Comparison of ENCODE assay signal across 22 mouse cellular contexts in genomic region chr19:4699821-4700220, GRCm38 (mm10). TPM values are rescaled to one million over a fixed set of nuclear protein-coding genes. Genes with fewer than 3 reads are reported as not detected.
DNase-seq lines count a peak whose midpoint lies in the region; ATAC-seq and TF ChIP-seq lines count a peak whose summit lies in the region.
"Had no signal": no experiment of that assay in that cellular context is flagged by ENCODE, and none has a peak within 500 bp of the region (broad histone marks: within the 10 kb centered on the region; RNA-seq: fewer than 3 reads in every experiment).

No protein-coding gene starts in this region.

- WGBS in midbrain, embryonic 11.5 days: 80% methylated on average over 5 of the region's 5 CpGs
- 86% methylated on average over 5 of the region's 5 CpGs for WGBS in midbrain, embryonic 15.5 days

- no peak for TF ChIP-seq CTCF in layer of hippocampus, adult 2 months (conservative IDR thresholded peaks at IDR 0.05)

- peak overlapping the region; percentile 97; the same call in 1 of the 2 replicates for H3K27ac ChIP-seq in layer of hippocampus, adult 2 months
- H3K27ac ChIP-seq in midbrain, embryonic 11.5 days (ENCODE audit: low read depth, low read length): no peak overlapping the region
- H3K27ac ChIP-seq in midbrain, embryonic 15.5 days: no peak overlapping the region
- H3K27ac ChIP-seq: embryonic facial prominence, embryonic 13.5 days; embryonic facial prominence, embryonic 15.5 days; forebrain, embryonic 10.5 days; forebrain, embryonic 12.5 days had no signal

- H3K4me1 ChIP-seq in midbrain, embryonic 11.5 days (ENCODE audit: control insufficient read depth, insufficient read depth, low read length): peaks cover 13% of the 10 kb centered on the region; the same call in 1 of the 2 replicates
- H3K4me1 ChIP-seq in midbrain, embryonic 15.5 days: peaks cover 11% of the 10 kb centered on the region

- no peak overlapping the region for H3K9ac ChIP-seq in midbrain, embryonic 11.5 days (ENCODE audit: low read length)
- no peak overlapping the region for H3K9ac ChIP-seq in midbrain, embryonic 15.5 days
- H3K9ac ChIP-seq: embryonic facial prominence, embryonic 13.5 days; embryonic facial prominence, embryonic 15.5 days; forebrain, embryonic 12.5 days had no signal

- ATAC-seq in cerebellum, adult (ENCODE audit: insufficient number of reproducible peaks, low FRiP score, low TSS enrichment): no peak
- ATAC-seq in midbrain, embryonic 11.5 days (ENCODE audit: low FRiP score): no peak
- no peak for ATAC-seq in midbrain, embryonic 15.5 days (replicated peaks)
- ATAC-seq: forebrain, embryonic 14.5 days; forebrain, embryonic 16.5 days had no signal

- H3K4me3 ChIP-seq in layer of hippocampus, adult 2 months: no peak overlapping the region
- no peak overlapping the region for H3K4me3 ChIP-seq in midbrain, embryonic 11.5 days (ENCODE audit: low read depth, low read length)
- no peak overlapping the region for H3K4me3 ChIP-seq in midbrain, embryonic 15.5 days
- H3K4me3 ChIP-seq: embryonic facial prominence, embryonic 13.5 days; embryonic facial prominence, embryonic 15.5 days; erythroblast, embryonic 14.5 days; forebrain, embryonic 10.5 days; forebrain, embryonic 12.5 days had no signal

- H3K9me3 ChIP-seq in midbrain, embryonic 11.5 days (ENCODE audit: control insufficient read depth, low read length): no peaks in the 10 kb centered on the region
- H3K9me3 ChIP-seq in midbrain, embryonic 15.5 days: no peaks in the 10 kb centered on the region
- H3K9me3 ChIP-seq: embryonic facial prominence, embryonic 13.5 days; embryonic facial prominence, embryonic 15.5 days; forebrain, embryonic 12.5 days had no signal

- no peak overlapping the region for H3K4me2 ChIP-seq in midbrain, embryonic 11.5 days
- H3K4me2 ChIP-seq in midbrain, embryonic 15.5 days: no peak overlapping the region
- H3K4me2 ChIP-seq: embryonic facial prominence, embryonic 13.5 days; forebrain, embryonic 12.5 days had no signal

- H3K27me3 ChIP-seq in midbrain, embryonic 11.5 days (ENCODE audit: control insufficient read depth, insufficient read depth, low read length): peaks cover 30% of the 10 kb centered on the region
- H3K27me3 ChIP-seq in midbrain, embryonic 15.5 days (replicated peaks): 0 out of 2 replicates have a peak, but pooled peaks cover 10% of the 10 kb centered on the region

- H3K36me3 ChIP-seq in midbrain, embryonic 11.5 days (ENCODE audit: control insufficient read depth, insufficient read depth, low read length): no peaks in the 10 kb centered on the region
- H3K36me3 ChIP-seq in midbrain, embryonic 15.5 days (replicated peaks): no peaks in the 10 kb centered on the region
- H3K36me3 ChIP-seq: embryonic facial prominence, embryonic 13.5 days; embryonic facial prominence, embryonic 15.5 days; forebrain, embryonic 10.5 days; forebrain, embryonic 12.5 days had no signal

- peak; percentile 34 for DNase-seq in cerebellum, adult 9-10 months
- DNase-seq in layer of hippocampus, adult 2 months (ENCODE audit: low spot score in 2 of 2): no peak
- DNase-seq in layer of hippocampus, adult 18-20 months (ENCODE audit: low spot score in 2 of 2): no peak
- peak; percentile 83 for DNase-seq in midbrain, embryonic 11.5 days (ENCODE audit: low spot score, missing footprints)
- DNase-seq: adrenal gland, adult 2 months; adrenal gland, postnatal 10 days; adrenal gland, postnatal 25 days; cerebellum, adult 11-12 months; cerebellum, adult 8-10 months; cerebellum, postnatal 14 days; cerebellum, postnatal 36 days; embryo, embryonic 11 days had no signal

RNA-seq across cellular contexts. Expression of gene Gm960, which starts 1.4 kb away (rescaled TPM):
- total RNA-seq in layer of hippocampus, adult 2 months (2021): 1 to 10 TPM; 1.2 to 2.5 TPM
- 1 to 10 TPM; 1.1 to 1.6 TPM for total RNA-seq in layer of hippocampus, adult 18-20 months (2021)
- 2.3 and 3.4 TPM in 2 replicates for polyA plus RNA-seq in midbrain, embryonic 11.5 days (2014; fragmentation: Nextera tagmentation; extraction: Ambion mirVana)
- 5.6 and 7.7 TPM in 2 replicates for polyA plus RNA-seq in midbrain, embryonic 15.5 days (2015; fragmentation: Nextera tagmentation; extraction: Ambion mirVana)
- total RNA-seq: adrenal gland, postnatal 25 days; common myeloid progenitor, adult 5-6 weeks had no signal

RNA-seq across cellular contexts. Expression of gene Sptbn2, which starts 11.1 kb away (rescaled TPM):
- 100 to 1,000 TPM; 588 to 591 TPM for total RNA-seq in layer of hippocampus, adult 2 months (2021)
- total RNA-seq in layer of hippocampus, adult 18-20 months (2021): 100 to 1,000 TPM; 561 to 574 TPM
- polyA plus RNA-seq in midbrain, embryonic 11.5 days (2014; fragmentation: Nextera tagmentation; extraction: Ambion mirVana): 13.4 and 14.0 TPM in 2 replicates
- polyA plus RNA-seq in midbrain, embryonic 15.5 days (2015; fragmentation: Nextera tagmentation; extraction: Ambion mirVana): 35.2 and 39.8 TPM in 2 replicates
- polyA plus RNA-seq: erythroblast, embryonic 14.5 days had no signal

RNA-seq across cellular contexts. Expression of gene Rbm4b, which starts 56.5 kb away (rescaled TPM):
- total RNA-seq in layer of hippocampus, adult 2 months (2021): 10 to 100 TPM; 16.8 to 17.9 TPM
- total RNA-seq in layer of hippocampus, adult 18-20 months (2021): 10 to 100 TPM; 20.1 to 21.0 TPM
- 137 and 152 TPM in 2 replicates for polyA plus RNA-seq in midbrain, embryonic 11.5 days (2014; fragmentation: Nextera tagmentation; extraction: Ambion mirVana)
- 180 and 188 TPM in 2 replicates for polyA plus RNA-seq in midbrain, embryonic 15.5 days (2015; fragmentation: Nextera tagmentation; extraction: Ambion mirVana)

Comparison
In these comparisons a context has a peak if more than half of its experiments do, and no peak if none do; other contexts are left out.
1. DNase-seq: peak in cerebellum, adult 9-10 months (single experiment) and midbrain, embryonic 11.5 days (single experiment); none in layer of hippocampus, adult 2 months (0 of 2) and layer of hippocampus, adult 18-20 months (0 of 2).